Mouse (Mus musculus) G1E-ER4 (cell line): ENCODE data around the gene BC035044. TPM values are rescaled to one million over a fixed set of nuclear protein-coding genes. Genes with fewer than 3 reads are reported as not detected.
"Not testable (repeated sequence)": the region's sequence is repeated elsewhere in the genome, so short reads cannot be mapped to it uniquely, and the experiment has no call there.

ENCODE experiments used
- GATA1 ChIP-seq: IDR thresholded peaks from one replicate; pipeline ENCODE4 v1.8.0; 2012; ENCODE audit warnings: low read length, inconsistent platforms
- polyA plus RNA-seq: library from polyadenylated mRNA; stranded (reverse); fragments of >175 nt; gene quantifications from 2 replicates; pipeline ENCODE4 v1.2.3, GENCODE M21; 2012

BC035044 gene
- polyA plus RNA-seq: not detected in 2 replicates

DNA sequence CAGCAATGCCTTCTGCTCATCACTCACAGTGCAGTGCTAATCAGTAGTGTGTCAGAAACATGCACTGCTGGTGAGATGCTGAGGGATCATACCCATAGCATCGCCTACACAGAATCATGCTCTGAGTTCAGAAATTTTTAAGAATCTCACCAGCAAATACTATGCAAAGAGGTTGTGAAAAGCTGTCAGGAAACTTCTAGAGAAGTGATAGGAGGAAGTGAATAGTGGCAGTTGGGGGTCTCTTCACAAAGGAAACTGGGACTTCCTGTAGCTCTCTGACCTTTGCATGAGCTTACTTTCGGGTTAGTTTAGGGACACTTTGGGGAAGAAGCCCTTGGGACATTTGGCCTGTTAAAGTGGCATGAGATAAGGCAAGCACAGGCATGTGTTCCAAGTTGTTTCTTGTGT lies at the start of gene BC035044:
Gene BC035044, minus strand, starts transcription at position 179 of the 408 bp plus-strand sequence.
- TF ChIP-seq GATA1: no peak

DNA sequence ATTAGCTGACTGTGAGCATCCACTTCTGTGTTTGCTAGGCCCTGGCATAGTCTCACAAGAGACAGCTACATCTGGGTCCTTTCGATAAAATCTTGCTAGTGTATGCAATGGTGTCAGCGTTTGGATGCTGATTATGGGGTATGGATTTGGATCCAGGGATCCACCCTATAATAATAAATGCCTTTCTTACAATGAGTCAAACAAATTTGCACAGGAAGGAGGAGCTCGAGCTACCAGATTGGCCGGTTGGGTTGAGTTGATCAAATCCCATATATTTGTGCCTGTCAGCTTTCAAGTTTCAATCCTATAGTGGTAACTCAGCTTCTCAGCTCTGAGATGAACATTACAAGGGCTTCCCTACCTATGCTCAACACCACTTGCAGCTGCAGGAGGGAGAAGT lies 43.2 kb upstream of the BC035044 start, which contains the start of gene Clec2g:
Gene Clec2g, plus strand, starts transcription at position 301 of the 400 bp plus-strand sequence.
- not testable (repeated sequence) for TF ChIP-seq GATA1

DNA sequence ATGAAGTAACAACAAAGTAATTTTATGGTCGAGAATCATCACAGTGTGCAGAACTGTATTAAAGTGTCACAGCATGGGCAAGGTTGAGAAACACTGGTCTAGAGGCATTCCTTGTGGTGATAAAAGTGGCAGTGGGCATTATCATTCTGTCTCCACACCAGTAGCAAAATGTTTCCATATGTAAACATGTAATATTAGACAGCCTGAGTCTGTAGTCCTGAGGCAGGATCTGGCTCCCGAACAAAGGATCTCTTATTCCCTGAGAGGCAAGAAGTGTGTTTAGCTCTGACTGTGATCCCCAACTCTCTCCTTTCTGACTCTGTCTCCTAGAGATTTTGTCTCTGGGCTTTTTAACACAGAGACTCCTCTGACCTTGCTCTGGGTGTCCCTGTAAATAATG lies 42.1 kb upstream of the BC035044 start:
- TF ChIP-seq GATA1: no peak

DNA sequence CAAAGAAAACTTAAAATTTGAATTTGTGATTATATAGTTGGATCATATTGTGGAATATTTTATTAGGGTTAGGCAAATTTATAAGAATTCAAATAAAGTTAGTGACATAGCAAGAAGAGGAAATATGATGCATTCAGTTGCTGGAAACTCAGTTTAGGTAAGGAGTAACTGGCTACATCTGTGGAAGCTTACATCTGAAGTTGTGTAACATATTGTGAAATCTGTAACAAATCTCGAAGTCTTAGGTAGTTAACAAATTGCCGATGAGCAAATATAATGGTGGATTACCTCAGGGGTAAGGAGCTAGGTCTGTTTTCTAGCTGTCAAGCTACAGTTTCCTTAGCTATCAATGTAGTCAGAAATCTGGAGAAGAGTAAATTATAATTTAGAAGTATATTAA lies 26.4 kb upstream of the BC035044 start:
- no peak for TF ChIP-seq GATA1

DNA sequence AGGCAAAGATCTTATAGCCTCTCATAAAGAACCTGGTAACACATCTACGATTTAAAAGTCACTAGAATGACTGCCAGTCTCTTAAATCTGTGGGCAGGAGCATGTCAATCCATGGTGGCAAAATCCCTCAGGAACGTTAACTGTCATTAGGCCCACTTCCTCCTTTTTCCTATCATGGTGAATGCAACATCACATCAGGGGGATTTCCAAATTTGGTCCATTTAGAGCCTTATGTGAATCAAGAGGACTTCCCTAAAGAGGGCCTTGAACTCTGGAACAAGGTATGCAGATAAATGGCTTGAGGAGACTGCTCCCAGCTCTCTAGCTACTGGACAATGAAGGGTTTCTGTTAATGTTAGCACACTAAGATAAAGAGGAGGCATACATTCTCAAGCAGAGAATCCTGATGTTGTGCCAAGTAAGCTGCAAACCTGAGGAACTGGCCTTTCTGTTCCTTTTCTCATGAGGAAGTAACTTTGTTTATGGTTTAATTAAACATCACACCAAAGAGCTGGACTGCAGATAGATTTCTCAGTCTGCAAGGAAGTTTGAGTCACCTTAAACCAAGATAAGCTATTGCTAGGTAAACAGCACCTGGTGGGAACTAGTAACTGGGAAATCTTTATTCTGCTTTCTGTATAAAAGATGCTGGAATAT lies 22.8 kb upstream of the BC035044 start:
- TF ChIP-seq GATA1: no peak

DNA sequence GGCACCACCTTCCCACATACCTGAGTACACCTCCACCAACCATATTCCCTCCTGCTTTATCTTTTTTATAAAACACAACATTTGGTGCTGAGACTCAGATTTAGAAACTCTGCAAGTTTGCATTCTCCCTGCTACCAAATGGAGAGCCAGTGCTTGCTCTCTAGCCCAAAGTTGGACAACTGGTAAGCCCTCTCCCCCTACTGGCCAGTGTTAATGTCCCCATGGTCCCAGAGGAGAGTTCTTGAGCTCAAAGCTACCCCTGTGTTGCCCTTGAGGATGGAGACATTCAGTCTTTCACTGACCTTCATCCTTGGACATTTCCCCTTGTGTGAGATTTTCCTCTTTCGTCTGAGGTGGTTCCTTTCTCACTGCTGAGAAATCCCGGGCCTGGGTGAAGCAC lies 9.1 kb upstream of the BC035044 start:
- no peak for TF ChIP-seq GATA1

DNA sequence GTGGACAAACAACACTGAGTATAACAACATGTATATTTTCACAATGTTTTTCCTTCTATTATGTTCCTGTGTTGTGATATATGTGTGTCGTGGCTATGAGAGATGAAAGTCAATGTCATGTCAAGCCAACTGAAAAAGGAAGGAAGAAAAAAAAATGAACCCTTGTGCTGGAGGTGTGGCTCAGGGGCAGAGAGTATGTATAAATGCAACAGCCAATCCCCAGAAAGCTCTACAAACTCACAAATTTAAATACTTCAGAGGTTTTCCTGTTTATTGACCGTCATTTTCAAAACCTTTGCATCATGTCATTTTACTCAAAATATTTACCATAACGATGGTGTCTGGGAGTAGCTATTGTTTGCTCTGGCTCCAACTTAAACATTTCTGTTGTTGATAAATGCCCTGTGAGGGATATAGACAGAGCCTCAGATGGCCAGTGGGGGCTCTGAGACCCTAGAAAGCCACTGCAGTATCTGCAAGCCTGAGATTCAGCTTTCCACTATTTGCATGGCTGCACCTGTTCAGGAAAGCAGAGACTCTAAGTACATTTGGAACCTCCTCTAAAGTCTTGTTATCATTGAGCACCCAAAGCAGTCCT lies 4.6 kb upstream of the BC035044 start:
- TF ChIP-seq GATA1: no peak

DNA sequence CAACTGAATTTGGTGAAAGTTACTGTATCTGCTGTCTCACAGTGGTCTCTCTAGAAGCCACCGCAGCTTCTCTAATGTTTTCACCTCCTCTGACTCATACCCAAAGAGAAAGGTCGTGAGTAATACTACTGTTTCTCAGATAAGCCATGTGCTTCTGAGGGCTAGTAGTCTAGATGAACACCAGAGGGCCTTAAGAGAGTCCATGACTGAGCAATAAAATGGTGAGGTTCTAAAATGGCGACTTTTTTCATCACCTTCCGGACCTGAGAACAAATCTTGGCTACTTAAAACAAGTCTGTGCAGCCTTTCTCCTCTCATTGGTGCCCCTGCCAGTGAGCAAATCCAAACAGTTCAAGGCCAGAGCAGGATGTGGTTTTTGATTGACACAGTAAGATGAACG lies 2.1 kb downstream of the BC035044 start:
- TF ChIP-seq GATA1: no peak

DNA sequence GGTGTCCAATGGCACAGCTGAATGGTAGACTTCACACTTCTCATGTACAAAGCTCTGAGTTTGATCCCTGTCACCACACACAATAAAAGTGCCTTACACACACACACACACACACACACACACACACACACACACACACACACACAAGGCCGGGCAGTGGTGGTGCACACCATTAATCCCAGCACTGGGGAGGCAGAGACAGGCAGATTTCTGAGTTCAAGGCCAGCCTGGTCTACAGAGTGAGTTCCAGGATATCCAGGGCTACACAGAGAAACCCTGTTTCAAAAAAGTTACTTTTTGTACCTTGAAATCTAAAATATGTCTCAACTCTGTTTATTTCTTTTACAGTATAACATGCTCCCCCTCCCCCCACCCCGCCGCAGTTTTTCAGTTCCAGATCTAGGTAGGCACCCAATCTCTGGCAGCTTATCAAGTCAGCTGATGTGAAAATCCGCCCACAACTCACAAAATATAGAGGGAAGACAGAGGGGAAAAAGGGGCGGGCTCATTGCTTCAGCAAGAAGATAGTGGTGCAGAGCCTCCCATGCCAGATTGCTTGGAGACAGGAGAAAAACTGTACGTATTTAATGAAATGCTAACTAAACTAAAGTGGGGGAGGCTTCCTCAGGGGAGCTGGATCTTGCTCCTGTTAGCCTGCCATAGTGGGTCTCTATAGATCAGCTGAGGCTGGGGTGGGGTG lies 3.7 kb downstream of the BC035044 start, which contains the start of gene Clec2i:
Gene Clec2i, plus strand, starts transcription at position 498 of the 700 bp plus-strand sequence.
- TF ChIP-seq GATA1: not testable (repeated sequence)

DNA sequence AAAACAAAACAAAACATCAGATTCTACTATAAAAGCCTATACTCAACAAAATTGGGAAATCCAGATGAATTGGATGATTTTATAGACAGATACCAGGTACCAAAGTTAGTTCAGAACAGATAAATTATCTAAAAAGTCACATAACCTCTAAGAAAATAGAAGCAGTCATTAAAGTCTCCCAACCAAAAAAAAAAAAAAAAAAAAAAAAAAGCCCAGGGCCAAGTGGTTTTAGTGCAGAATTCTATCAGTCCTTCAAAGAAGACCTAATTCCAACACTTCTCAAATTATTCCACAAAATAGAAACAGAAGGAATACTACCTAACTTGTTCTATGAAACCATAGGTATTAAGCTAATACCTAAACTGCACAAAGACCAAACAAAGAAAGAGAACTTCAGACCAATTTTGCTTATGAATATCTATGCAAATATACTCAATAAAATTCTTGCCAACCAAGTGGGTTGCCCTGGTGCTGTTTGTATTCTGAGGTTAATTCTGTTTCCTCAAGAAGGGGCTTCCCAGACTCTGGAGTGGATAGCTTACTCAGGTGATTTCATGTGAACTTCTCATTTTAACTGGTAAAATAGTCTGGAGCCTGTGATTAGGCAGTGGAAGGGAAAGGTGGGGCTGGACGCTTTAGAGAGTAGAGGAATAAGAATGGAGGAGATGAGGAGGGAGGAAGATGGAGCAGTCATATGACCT lies 18.9 kb downstream of the BC035044 start:
- no peak for TF ChIP-seq GATA1

DNA sequence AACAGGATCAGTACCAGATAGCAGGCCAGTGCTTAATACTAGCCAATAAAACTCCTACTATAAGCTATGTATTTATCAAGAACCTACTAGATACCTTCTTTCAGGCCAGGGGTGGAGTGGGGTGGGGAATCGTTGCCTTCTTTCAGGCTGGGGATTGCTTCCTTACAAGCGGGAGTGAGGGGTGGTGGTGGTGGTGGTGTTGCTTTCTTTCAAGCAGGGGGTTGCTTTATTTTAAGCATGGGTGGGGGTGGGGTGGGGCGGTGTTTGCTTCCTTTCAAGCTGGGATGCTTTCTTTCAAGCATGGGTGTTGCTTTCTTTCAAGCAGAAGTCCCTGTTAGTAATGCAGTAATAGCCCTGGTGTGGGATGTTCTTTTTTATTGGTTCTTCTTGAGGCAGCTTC lies 22.1 kb downstream of the BC035044 start:
- no peak for TF ChIP-seq GATA1

DNA sequence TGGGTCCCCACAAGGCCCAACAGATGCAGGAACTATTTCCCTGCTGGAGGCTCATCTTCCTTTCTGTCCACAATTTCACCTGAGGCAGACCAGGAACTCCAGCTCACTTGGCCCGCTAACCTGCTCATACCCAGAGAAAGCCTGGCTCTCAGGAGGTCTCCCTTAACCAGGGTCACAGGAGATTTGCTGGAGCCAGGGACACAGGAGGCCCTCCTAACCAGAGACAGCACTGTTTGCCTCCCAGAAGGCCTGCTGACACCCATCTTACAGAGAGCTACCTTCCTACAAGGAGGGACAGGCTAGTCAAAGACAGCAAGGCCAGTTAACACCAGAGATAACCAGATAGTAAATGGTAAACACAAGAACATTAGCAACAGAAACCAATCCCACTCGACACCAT lies 33.0 kb downstream of the BC035044 start:
- no peak for TF ChIP-seq GATA1

DNA sequence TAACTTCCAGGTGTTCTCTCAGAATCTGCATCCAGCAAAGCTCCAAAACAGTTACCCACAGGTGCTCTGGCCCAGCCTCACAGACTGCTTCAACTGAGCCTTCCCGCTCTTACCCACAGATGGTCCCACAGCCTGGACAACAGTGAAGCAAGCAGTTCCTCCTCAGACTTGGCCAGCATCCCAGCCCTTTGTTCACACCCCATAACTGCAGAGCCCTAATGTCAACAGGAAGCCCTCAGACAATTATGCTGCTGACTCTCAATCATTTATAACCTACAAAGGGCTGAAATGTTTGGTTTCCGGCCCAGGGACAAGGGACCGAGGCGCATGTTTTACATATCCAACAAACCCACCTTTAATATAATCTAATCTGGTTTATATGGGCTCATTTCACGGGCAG lies 34.7 kb downstream of the BC035044 start:
- no peak for TF ChIP-seq GATA1

DNA sequence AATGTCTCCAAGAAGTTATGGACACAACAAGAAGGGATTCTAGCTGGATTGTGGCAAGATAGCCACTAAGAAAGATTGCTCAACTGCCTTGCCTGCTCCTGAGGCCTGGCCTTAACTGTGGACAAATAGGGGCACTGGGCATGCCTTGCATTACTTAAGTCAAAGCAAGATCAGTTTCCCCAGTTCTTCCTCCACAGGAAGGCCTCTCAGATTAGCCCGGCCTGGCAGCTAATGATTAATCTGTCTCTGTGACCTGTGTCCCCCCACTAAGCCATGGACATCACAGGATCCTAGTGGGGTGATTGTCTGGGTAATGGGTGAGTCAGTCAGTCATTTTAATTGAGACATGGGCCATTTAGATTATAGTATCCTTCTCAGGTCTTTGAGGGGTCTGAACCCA lies 35.4 kb downstream of the BC035044 start:
- no peak for TF ChIP-seq GATA1

DNA sequence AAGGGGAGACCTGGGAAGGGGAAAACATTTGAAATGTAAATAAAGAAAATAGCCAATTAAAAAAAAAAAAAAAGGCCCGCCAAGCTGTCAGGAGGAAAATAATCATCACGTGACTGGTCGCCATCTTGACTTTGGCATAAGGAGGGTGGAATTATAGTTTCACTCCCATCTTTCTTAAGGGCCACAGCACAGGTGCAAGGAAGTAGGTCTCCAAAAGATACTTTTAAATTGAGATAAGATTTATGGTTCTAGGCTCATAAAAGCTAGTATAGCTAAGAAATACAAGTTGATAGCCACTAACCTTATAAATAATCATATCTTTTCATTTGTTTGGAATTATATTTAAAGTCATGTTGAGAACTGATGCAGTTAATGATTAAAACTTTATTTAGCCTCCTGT lies 36.0 kb downstream of the BC035044 start:
- no peak for TF ChIP-seq GATA1
